Mouse (Mus musculus): Measurements from ENCODE around the gene Amh.
"Not testable (repeated sequence)": the region's sequence is repeated elsewhere in the genome, so short reads cannot be mapped to it uniquely, and the experiment has no call there.

Gene Amh

GRCm38 (mm10) chr10:80807057-80807627 lies 2.1 kb downstream of the Amh start:
- in situ Hi-C loops (cut with MboI, MseI), result no loop called here

- in situ Hi-C loops (cut with MboI, MseI), result no loop called here
Measured at GRCm38 (mm10) chr10:80808099-80808984, 3.3 kb downstream of the Amh start.

GRCm38 (mm10) chr10:80808985-80809632 lies 4.1 kb downstream of the Amh start:
- in situ Hi-C loops (cut with MboI, MseI), result no loop called here

- in situ Hi-C loops (cut with MboI, MseI), result no loop called here
Measured at GRCm38 (mm10) chr10:80810084-80810483, 5.0 kb downstream of the Amh start.

- in situ Hi-C loops (cut with MboI, MseI), result no loop called here
Measured at GRCm38 (mm10) chr10:80812391-80813041, 7.5 kb downstream of the Amh start.

- in situ Hi-C loops (cut with MboI, MseI), result no loop called here
Measured at GRCm38 (mm10) chr10:80813366-80813765, 8.3 kb downstream of the Amh start, which contains the start of gene Jsrp1. Gene Jsrp1 (minus strand): TSS chr10:80813498.

- in situ Hi-C loops (cut with MboI, MseI), result no loop called here
Measured at GRCm38 (mm10) chr10:80814800-80815199, 9.8 kb downstream of the Amh start.

GRCm38 (mm10) chr10:80816303-80816702 lies 11.3 kb downstream of the Amh start:
- in situ Hi-C loops (cut with MboI, MseI), result not testable (repeated sequence)

- in situ Hi-C loops (cut with MboI, MseI), result no loop called here
Measured at GRCm38 (mm10) chr10:80817164-80817563, 12.1 kb downstream of the Amh start.

GRCm38 (mm10) chr10:80817955-80818354 lies 12.9 kb downstream of the Amh start:
- in situ Hi-C loops (cut with MboI, MseI), result not testable (repeated sequence)

- in situ Hi-C loops (cut with MboI, MseI), result no loop called here
Measured at GRCm38 (mm10) chr10:80818599-80819281, 13.7 kb downstream of the Amh start.

GRCm38 (mm10) chr10:80819406-80819805 lies 14.4 kb downstream of the Amh start:
- in situ Hi-C loops (cut with MboI, MseI), result no loop called here

- in situ Hi-C loops (cut with MboI, MseI), result loop anchor here (10.0 kb wide), 1 partner anchor 553 kb away; the partner anchor contains the start of gene Fzr1
Measured at GRCm38 (mm10) chr10:80821991-80822390, 16.9 kb downstream of the Amh start.

- in situ Hi-C loops (cut with MboI, MseI), result loop anchor here (10.0 kb wide), 1 partner anchor 552 kb away; the partner anchor contains the start of gene Fzr1
Measured at GRCm38 (mm10) chr10:80822528-80822927, 17.5 kb downstream of the Amh start.

- in situ Hi-C loops (cut with MboI, MseI), result loop anchor here (10.0 kb wide), 1 partner anchor 551 kb away; the partner anchor contains the start of gene Fzr1
Measured at GRCm38 (mm10) chr10:80823316-80823715, 18.3 kb downstream of the Amh start.

- in situ Hi-C loops (cut with MboI, MseI), result loop anchor here (10.0 kb wide), 1 partner anchor 551 kb away; the partner anchor contains the start of gene Fzr1
Measured at GRCm38 (mm10) chr10:80823847-80824643, 19.0 kb downstream of the Amh start.

GRCm38 (mm10) chr10:80824827-80825226 lies 19.8 kb downstream of the Amh start:
- in situ Hi-C loops (cut with MboI, MseI), result loop anchor here (5.0 to 10.0 kb wide), 2 partner anchors 52 to 550 kb away; partner anchors contain the start of gene Fzr1

- in situ Hi-C loops (cut with MboI, MseI), result loop anchor here (5.0 to 10.0 kb wide), 2 partner anchors 51 to 548 kb away; partner anchors contain the start of gene Fzr1
Measured at GRCm38 (mm10) chr10:80826151-80827062, 21.4 kb downstream of the Amh start, which contains the start of gene Oaz1. Gene Oaz1 (plus strand): TSS chr10:80826656.

All from T-helper 1 cell (primary cell).